Mouse (Mus musculus) kidney, embryonic 16.5 days (tissue): Measurements from ENCODE around the gene Cstb. TPM values are rescaled to one million over a fixed set of nuclear protein-coding genes. Genes with fewer than 3 reads are reported as not detected.

ENCODE experiments used
- ATAC-seq: fragments of 200-750 bp; cut with Nextera tagmentation; 2 replicates; pipeline ENCODE4 v1.8.0; 2017; ENCODE audit warnings: moderate TSS enrichment; ENCODE audit not compliant: low FRiP score, low TSS enrichment
- H3K27ac ChIP-seq: fragments of 300-500 bp; sonication (generic); 2 replicates; pipeline ENCODE4 v1.5.1; 2014; ENCODE audit warnings: low read length
- H3K27me3 ChIP-seq: fragments of 300-500 bp; sonication (generic); 2 replicates; pipeline ENCODE4 v1.6.1; 2014; ENCODE audit warnings: low read length, control low read depth, mixed read lengths; ENCODE audit not compliant: insufficient read depth
- H3K36me3 ChIP-seq: fragments of 300-500 bp; sonication (generic); 2 replicates; pipeline ENCODE4 v1.6.1; 2014; ENCODE audit warnings: low read length, control low read depth, mixed read lengths; ENCODE audit not compliant: insufficient read depth
- H3K4me1 ChIP-seq: fragments of 300-500 bp; sonication (generic); 2 replicates; pipeline ENCODE4 v1.6.1; 2014; ENCODE audit warnings: low read length, control low read depth, mixed read lengths; ENCODE audit not compliant: insufficient read depth
- H3K4me2 ChIP-seq: fragments of 300-500 bp; sonication (generic); replicated peaks from 2 replicates; pipeline ENCODE4 v1.6.1; 2014; ENCODE audit warnings: low read depth, low read length
- H3K4me3 ChIP-seq: fragments of 300-500 bp; sonication (generic); 2 replicates; pipeline ENCODE4 v1.5.1; 2014; ENCODE audit warnings: mild to moderate bottlenecking, low read length
- H3K9ac ChIP-seq: fragments of 300-500 bp; sonication (generic); replicated peaks from 2 replicates; pipeline ENCODE4 v1.6.1; 2014; ENCODE audit warnings: low read length
- H3K9me3 ChIP-seq: fragments of 300-500 bp; sonication (generic); 2 replicates; pipeline ENCODE4 v1.6.1; 2016; ENCODE audit warnings: low read length, control low read depth
- WGBS: fragments of 180-500 bp; shearing (Covaris S2); extraction: QIAGEN DNeasy Blood & Tissue Kit; methylation state at CpG from one replicate; pipeline ENCODE4 v1.1.7; 2014; 5-methylcytosine and 5-hydroxymethylcytosine counted together
- polyA plus RNA-seq: library from polyadenylated mRNA; unstranded; fragments of >200 nt; fragmentation: Nextera tagmentation; extraction: Ambion mirVana; gene quantifications from 2 replicates; pipeline ENCODE4 v1.2.1, GENCODE M21; 2015

Gene Cstb
- polyA plus RNA-seq, 1 experiment from 2014 or later = 191 TPM

DNA sequence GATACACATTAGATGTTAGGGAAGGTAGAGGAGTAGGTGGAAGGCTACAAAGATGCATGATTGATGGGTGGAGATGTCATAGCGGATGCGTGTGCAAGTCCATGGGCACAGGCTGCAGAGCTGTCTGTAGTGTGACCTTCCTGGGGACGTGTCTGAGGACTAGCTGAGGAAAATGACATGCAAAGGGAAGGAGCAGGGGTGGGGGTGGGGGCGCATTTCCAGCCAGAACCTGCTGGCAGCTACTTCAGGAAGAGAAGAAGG is 28.9 kb upstream of the Cstb start:
- H3K4me3 ChIP-seq = no peak overlapping the region

DNA sequence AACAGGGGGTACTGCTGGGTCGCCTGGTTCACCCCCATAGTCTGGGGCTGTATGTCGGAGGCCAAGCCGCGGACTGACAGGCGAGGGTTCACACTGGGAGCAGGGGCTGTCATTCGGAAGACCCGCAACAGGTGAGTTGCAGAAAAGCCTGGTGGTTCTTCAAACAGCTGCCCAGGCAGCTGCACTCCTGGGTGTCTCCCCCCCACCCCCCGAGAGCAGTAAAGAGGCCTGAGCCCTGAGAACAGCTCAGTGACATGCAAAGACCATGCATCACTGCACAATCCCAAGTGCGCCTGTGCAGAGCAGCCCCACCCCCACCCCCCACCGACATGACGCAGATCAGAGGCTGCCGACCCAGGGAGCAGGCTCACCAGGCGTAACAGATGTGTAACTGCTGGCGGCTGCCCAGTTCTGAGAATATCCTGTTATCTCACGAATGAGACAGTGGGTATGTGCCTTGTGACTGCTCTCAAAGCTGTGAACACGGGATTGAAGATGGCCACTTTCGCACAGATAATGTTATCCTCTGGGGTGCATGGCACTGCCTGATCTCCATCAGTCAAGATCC is 26.3 kb upstream of the Cstb start:
- H3K9ac ChIP-seq = no peak overlapping the region
- H3K27ac ChIP-seq = peak overlapping the region; percentile 23; the same call in 1 of the 2 replicates
- peaks cover 15% of the 10 kb centered on the region for H3K4me1 ChIP-seq
- ATAC-seq = peak; percentile 80
- H3K9me3 ChIP-seq = no peaks in the 10 kb centered on the region
- 31% methylated on average over 17 of the region's 17 CpGs for WGBS
- H3K4me3 ChIP-seq = no peak overlapping the region
- H3K36me3 ChIP-seq = peaks cover 42% of the 10 kb centered on the region
- H3K4me2 ChIP-seq = peak overlapping the region; percentile 18; the same call in 1 of the 2 replicates
- H3K27me3 ChIP-seq = no peaks in the 10 kb centered on the region

More for the DNA sequence above, 28.9 kb upstream of the Cstb start:
- no peak overlapping the region for H3K4me2 ChIP-seq
- WGBS = 58% methylated on average over 4 of the region's 4 CpGs
- 0 out of 2 replicates have a peak, but pooled peaks have one; percentile 10 for ATAC-seq
- H3K9ac ChIP-seq = no peak overlapping the region
- no peak overlapping the region for H3K27ac ChIP-seq
- H3K4me1 ChIP-seq = peaks cover 15% of the 10 kb centered on the region
- peaks cover 9% of the 10 kb centered on the region for H3K27me3 ChIP-seq
- no peaks in the 10 kb centered on the region for H3K9me3 ChIP-seq
- peaks cover 16% of the 10 kb centered on the region for H3K36me3 ChIP-seq

DNA sequence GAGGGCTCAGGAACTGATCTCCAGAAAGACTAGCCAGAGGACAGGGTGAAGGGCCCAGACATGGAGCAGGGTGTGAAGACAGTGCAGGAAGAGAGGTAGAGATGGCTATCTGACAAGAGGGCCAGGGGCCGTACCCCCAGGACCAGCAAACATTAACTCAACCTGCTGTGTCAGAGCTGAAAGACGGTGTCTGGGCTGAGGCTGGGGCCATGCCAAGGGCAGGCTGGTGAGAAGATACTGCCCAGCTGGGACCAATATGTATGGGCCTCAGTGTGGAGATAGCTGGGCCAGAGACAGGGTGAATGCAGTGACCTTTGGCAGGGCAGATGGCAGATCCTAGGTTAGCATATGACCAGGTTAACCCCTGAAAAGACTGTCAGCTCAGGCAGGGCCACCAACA is 24.3 kb upstream of the Cstb start:
- Histone ChIP-seq H3K4me2 (no peak overlapping the region), H3K9ac (no peak overlapping the region), H3K4me1 (peaks cover 15% of the 10 kb centered on the region), H3K27ac (no peak overlapping the region), H3K36me3 (peaks cover 59% of the 10 kb centered on the region), H3K27me3 (no peaks in the 10 kb centered on the region), H3K9me3 (no peaks in the 10 kb centered on the region), H3K4me3 (no peak overlapping the region)
- ATAC-seq = no peak
- WGBS = 67% methylated on average over 2 of the region's 2 CpGs

DNA sequence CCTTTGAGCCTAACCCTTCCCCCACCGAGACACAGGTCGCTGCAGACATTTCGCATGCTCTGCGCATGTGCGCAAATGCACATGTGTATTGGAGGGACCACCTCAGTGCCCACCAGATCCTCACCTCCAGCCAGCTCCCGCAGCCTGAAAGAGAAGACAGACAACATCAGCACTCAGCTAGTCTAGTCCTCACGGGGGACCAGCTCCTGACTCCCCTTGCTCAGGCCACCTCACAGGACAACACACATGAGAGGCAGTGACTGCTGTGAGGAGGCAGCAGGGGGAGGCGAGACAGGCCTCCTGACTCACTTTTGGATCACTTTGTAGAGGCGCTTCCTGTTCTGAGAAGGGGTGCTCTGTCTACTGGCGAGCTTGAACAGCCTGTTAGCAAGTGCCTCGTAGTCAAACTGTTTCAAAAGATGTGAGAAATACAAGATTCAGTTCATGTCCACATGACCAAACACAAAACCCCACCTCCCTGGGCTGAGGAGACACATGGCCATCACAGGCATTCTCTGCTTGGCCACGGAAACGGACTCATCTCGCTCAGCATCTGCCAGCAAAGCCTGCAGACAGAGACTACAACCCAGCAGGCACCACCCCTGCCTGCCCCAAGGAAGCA is 23.1 kb upstream of the Cstb start:
- H3K9me3 ChIP-seq = no peaks in the 10 kb centered on the region
- H3K27me3 ChIP-seq = no peaks in the 10 kb centered on the region
- WGBS = 90% methylated on average over 14 of the region's 14 CpGs
- no peak overlapping the region for H3K27ac ChIP-seq
- no peak for ATAC-seq
- H3K4me3 ChIP-seq = no peak overlapping the region
- H3K9ac ChIP-seq = no peak overlapping the region
- no peak overlapping the region for H3K4me2 ChIP-seq
- H3K4me1 ChIP-seq = peaks cover 15% of the 10 kb centered on the region
- H3K36me3 ChIP-seq = peaks cover 64% of the 10 kb centered on the region

DNA sequence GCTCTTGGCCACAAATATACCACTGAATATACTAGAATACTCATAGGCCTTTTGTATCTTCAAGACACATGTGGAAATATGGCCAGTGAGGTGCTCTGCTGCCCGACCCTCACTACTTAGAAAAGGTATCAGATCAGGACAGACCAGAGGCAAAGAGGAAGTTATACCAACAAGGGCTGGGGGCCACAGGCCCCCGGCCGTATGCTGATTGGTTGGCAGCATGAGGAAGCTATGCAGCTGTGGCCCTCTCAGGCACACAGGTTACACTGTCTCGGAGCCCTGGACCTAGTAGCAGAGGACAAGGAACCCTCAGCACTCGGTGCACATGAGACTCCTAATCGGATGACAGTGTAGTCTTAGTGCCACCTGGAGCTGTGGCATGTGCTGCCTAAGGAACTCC is 19.3 kb upstream of the Cstb start:
- no peak for ATAC-seq
- Histone ChIP-seq H3K9ac (no peak overlapping the region), H3K4me1 (peaks cover 3% of the 10 kb centered on the region; the same call in 1 of the 2 replicates), H3K36me3 (peaks cover 83% of the 10 kb centered on the region), H3K27ac (no peak overlapping the region), H3K4me3 (no peak overlapping the region), H3K27me3 (no peaks in the 10 kb centered on the region), H3K4me2 (no peak overlapping the region), H3K9me3 (no peaks in the 10 kb centered on the region)
- WGBS = 87% methylated on average over 6 of the region's 6 CpGs

DNA sequence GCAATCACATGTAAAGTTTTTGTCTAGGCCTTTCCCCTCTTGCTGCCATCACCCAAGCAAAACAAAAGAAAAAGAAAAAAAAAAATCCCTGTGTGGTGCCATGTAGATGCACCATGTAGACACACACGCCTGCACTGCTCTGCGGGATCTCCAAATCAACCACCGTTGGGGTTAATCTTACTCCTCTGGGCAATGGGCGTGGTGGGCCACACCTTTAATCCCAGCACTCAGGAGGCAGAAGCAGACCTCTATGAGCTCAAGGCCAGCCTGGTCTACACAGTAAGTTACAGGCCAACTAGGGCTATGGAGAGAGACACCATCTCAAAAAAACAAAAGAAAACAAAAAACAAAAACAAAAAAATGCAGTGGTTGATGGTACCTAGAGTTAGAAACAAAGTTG is 18.3 kb upstream of the Cstb start:
- no peak overlapping the region for H3K9ac ChIP-seq
- peaks cover 73% of the 10 kb centered on the region for H3K36me3 ChIP-seq
- no peak overlapping the region for H3K4me3 ChIP-seq
- no peaks in the 10 kb centered on the region for H3K9me3 ChIP-seq
- H3K4me2 ChIP-seq = no peak overlapping the region
- H3K27ac ChIP-seq = no peak overlapping the region
- peaks cover 13% of the 10 kb centered on the region for H3K4me1 ChIP-seq
- no peak for ATAC-seq
- no peaks in the 10 kb centered on the region for H3K27me3 ChIP-seq
- 91% methylated on average over 4 of the region's 4 CpGs for WGBS

DNA sequence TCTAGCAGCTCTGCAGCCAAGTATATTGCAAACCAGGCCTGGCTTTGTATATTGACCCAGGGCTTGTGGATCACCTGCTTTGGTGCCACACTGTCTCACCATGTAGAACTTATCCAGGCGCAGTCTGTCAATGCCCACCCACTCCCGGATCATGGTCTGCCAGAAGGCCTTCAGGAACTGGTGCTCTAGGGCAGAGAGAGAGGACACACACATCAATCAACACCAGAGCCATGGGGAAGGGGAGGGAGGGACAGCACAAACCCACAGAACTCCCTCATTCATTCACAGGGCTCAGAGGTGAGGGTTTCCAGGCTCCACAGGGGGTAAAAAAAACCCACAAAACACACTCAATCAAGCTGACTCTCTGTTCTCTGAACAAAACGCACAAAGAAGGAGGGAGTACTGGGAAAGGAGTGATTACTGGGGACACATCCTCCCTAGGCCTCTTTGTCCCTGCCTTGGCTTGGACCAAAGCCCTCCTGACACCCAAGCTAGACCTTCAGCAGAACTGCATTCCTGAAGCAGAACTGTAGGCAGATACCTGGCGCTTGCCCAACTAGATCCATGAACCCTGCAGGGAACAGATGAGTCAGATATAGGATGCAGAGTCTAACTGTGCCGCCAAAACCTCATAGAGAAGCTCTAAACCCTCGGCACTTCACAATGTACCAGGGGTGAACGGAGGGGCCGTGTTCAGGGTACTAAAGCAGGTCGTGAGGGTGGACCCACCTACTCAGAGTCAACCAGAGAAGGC is 16.3 kb upstream of the Cstb start:
- Histone ChIP-seq H3K4me3 (no peak overlapping the region), H3K9me3 (no peaks in the 10 kb centered on the region), H3K9ac (no peak overlapping the region), H3K27me3 (no peaks in the 10 kb centered on the region), H3K4me1 (peaks cover 17% of the 10 kb centered on the region), H3K4me2 (no peak overlapping the region), H3K36me3 (peaks cover 53% of the 10 kb centered on the region), H3K27ac (no peak overlapping the region)
- no peak for ATAC-seq
- WGBS = 85% methylated on average over 9 of the region's 9 CpGs

DNA sequence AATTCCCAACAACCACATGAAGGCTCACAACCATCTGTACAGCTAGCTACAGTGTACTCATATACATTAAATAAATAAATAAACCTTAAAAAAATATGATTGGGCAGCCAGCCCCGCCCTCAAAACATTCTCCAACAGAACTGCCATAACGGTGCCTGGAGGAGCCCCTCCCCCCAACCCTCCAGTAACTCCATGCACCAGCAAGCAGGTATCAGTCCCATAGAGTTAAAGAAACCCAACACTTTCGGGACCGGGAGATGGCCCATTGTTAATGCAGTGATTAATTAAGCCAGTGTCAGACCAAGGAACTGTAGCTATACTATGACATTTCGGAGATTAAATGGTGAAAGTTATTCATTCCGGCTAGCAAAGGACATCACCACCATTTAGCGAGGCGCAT is 13.6 kb upstream of the Cstb start:
- H3K36me3 ChIP-seq = peaks cover 32% of the 10 kb centered on the region
- no peaks in the 10 kb centered on the region for H3K9me3 ChIP-seq
- WGBS = 10% methylated on average over 8 of the region's 8 CpGs
- H3K4me2 ChIP-seq = peak overlapping the region; percentile 80
- H3K27me3 ChIP-seq = no peaks in the 10 kb centered on the region
- H3K9ac ChIP-seq = peak overlapping the region; percentile 93
- peak overlapping the region; percentile 89 for H3K27ac ChIP-seq
- peaks cover 17% of the 10 kb centered on the region for H3K4me1 ChIP-seq
- peak overlapping the region; percentile 82 for H3K4me3 ChIP-seq
- ATAC-seq = peak; percentile 10; the same call in 1 of the 2 replicates

DNA sequence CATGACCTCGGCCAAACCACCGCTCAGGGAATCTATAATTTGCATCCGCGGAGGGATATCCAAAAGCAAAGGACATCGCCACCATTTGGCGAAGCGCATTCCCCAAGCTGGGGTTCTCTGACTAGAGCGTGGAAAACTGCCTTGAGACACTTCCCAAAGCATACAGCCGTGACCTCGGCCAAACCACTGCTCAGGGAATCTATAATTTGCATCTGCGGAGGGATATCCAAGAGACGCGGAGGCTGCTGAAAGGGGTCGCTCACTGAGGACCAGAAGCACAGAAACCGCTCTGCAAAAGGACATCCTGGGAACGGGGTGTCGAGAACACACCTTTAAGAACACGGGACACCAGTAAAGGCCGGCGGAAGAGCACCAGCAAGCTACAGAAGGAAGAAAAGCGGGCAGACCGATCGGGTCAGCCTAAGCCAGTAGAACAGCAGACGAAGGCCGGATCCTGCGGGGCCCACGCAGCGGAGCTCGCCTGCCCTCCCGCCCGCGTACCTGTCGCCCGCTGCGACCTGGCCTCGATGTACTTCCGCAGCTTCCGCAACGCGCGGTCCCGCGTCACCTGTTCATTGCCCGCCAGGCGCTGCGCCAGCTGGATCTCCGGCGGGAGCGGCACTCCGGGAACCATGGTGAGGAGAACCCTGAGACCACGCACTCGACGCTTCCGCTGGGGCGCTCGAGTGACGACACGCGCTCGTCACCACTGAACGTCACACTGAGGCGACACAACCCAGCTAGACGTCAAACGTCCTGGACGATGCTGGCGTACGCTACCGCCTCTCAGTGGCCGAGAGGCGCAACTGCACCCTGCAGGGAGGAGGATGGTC is 12.9 kb upstream of the Cstb start, which contains the start of gene Rrp1:
Gene Rrp1, minus strand, starts transcription at position 725 of the 833 bp plus-strand sequence.
- under 1% methylated on average over 68 of the region's 70 CpGs for WGBS
- Histone ChIP-seq H3K4me3 (peak within 1 kb of the TSS; percentile 82), H3K4me2 (peak within 1 kb of the TSS; percentile 80), H3K36me3 (peaks cover 30% of the 10 kb centered on the region), H3K27ac (peak within 1 kb of the TSS; percentile 89), H3K9me3 (no peaks in the 10 kb centered on the region), H3K9ac (peak within 1 kb of the TSS; percentile 93), H3K27me3 (no peaks in the 10 kb centered on the region), H3K4me1 (peaks cover 17% of the 10 kb centered on the region)
- ATAC-seq = peak; percentile 94
